Mouse (Mus musculus) heart, postnatal 0 days (tissue): Measurements from ENCODE around the gene Rbp4. TPM values are rescaled to one million over a fixed set of nuclear protein-coding genes. Genes with fewer than 3 reads are reported as not detected.

ENCODE experiments used
- ATAC-seq: fragments of 200-750 bp; cut with Nextera tagmentation; 2 replicates; pipeline ENCODE4 v1.8.0; 2017; ENCODE audit warnings: low read depth, moderate number of reproducible peaks, moderate library complexity; ENCODE audit not compliant: insufficient read depth
- DNase-seq: peaks from one replicate; pipeline ENCODE4 v3.0.0-alpha.2; 2016; ENCODE audit warnings: low spot score
- H3K27ac ChIP-seq: fragments of 300-500 bp; sonication (generic); 2 replicates; pipeline ENCODE4 v1.5.1; 2014; ENCODE audit warnings: low read depth, mild to moderate bottlenecking
- H3K27me3 ChIP-seq: fragments of 300-500 bp; sonication (generic); 2 replicates; pipeline ENCODE4 v1.6.1; 2014; ENCODE audit warnings: low read length, mixed read lengths; ENCODE audit not compliant: control insufficient read depth, insufficient read depth
- H3K36me3 ChIP-seq: fragments of 300-500 bp; sonication (generic); replicated peaks from 2 replicates; pipeline ENCODE4 v1.6.1; 2014; ENCODE audit warnings: low read length, mixed read lengths; ENCODE audit not compliant: control insufficient read depth, insufficient read depth
- H3K4me1 ChIP-seq: fragments of 300-500 bp; sonication (generic); 2 replicates; pipeline ENCODE4 v1.6.1; 2014; ENCODE audit warnings: antibody characterized with exemption; ENCODE audit not compliant: control insufficient read depth, insufficient read depth
- H3K4me2 ChIP-seq: fragments of 300-500 bp; sonication (generic); 2 replicates; pipeline ENCODE4 v1.6.1; 2014; ENCODE audit warnings: low read depth, mild to moderate bottlenecking, low read length, moderate library complexity
- H3K4me3 ChIP-seq: fragments of 300-500 bp; sonication (generic); 2 replicates; pipeline ENCODE4 v1.5.1; 2014; ENCODE audit warnings: low read depth, low read length
- H3K9ac ChIP-seq: fragments of 300-500 bp; sonication (generic); replicated peaks from 2 replicates; pipeline ENCODE4 v1.6.1; 2014; ENCODE audit warnings: low read depth, low read length, mixed read lengths
- H3K9me3 ChIP-seq: fragments of 300-500 bp; sonication (generic); replicated peaks from 2 replicates; pipeline ENCODE4 v1.6.1; 2016; ENCODE audit warnings: low read length; ENCODE audit not compliant: control insufficient read depth
- CTCF ChIP-seq: IDR thresholded peaks from 2 replicates; pipeline ENCODE4 v1.5.1; 2016; ENCODE audit warnings: antibody characterized with exemption, control low read depth, low read depth
- EP300 ChIP-seq: IDR thresholded peaks from 2 replicates; pipeline ENCODE4 v1.6.1; 2016; ENCODE audit warnings: antibody characterized with exemption, low read depth
- WGBS: fragments of 180-500 bp; shearing (Covaris S2); extraction: QIAGEN DNeasy Blood & Tissue Kit; methylation state at CpG from one replicate; pipeline ENCODE4 v1.1.7; 2014; 5-methylcytosine and 5-hydroxymethylcytosine counted together
- polyA plus RNA-seq: library from polyadenylated mRNA; unstranded; fragments of >200 nt; fragmentation: Nextera tagmentation; extraction: Ambion mirVana; gene quantifications from 2 replicates; pipeline ENCODE4 v1.2.1, GENCODE M21; 2015
- total RNA-seq: library from RNA; depleted of rRNA; stranded (reverse); fragments of >200 nt; gene quantifications from 2 replicates; pipeline ENCODE4 v1.2.3, GENCODE M21; 2014; ENCODE audit warnings: low replicate concordance; rRNA removed

Rbp4 gene
- total and polyA plus RNA-seq, 2 experiments from 2014 or later: 0.87 to 2.1 TPM

DNA sequence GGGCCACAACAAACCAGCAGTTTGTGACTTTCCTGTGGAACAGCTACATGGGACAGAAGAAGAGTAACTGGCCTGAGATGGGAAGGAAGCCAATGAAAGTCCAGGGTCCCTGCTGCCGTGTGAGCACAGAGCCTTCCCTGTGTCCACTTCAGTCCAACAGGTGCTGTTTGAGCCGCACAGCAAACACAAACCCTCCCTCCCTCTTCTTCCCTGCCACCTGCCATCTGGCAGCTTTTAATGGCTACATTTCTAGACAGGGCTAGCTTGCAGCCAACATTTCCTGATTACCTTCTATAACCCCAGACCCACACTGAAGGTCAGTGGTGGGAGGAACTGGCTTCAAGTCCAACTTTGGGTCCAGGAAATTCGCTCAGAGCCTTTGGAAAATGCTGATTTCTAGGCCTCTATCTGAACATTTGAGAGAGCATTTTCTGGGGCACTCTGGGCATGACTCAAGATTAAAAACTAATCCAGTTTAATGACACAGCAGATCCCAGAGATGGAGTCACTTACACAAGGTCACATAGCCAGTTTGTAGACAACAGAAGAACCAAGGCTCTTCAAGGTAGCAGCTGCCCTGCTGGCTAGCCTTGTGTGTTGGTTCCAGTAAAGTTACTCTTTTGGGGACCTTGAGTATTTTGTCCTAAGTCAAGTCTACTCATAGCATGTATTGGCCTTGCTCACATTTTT, 47.1 kb downstream of the Rbp4 start:
- no peak for ATAC-seq
- no peak for TF ChIP-seq CTCF
- TF ChIP-seq EP300: no peak
- H3K36me3 ChIP-seq: peaks cover 7% of the 10 kb centered on the region
- no peaks in the 10 kb centered on the region for H3K9me3 ChIP-seq
- H3K27me3 ChIP-seq: no peaks in the 10 kb centered on the region
- H3K27ac ChIP-seq: no peak overlapping the region
- H3K9ac ChIP-seq: no peak overlapping the region
- no peak overlapping the region for H3K4me2 ChIP-seq
- H3K4me1 ChIP-seq: no peaks in the 10 kb centered on the region
- 71% methylated on average over 3 of the region's 3 CpGs for WGBS
- H3K4me3 ChIP-seq: no peak overlapping the region
- no peak for DNase-seq

DNA sequence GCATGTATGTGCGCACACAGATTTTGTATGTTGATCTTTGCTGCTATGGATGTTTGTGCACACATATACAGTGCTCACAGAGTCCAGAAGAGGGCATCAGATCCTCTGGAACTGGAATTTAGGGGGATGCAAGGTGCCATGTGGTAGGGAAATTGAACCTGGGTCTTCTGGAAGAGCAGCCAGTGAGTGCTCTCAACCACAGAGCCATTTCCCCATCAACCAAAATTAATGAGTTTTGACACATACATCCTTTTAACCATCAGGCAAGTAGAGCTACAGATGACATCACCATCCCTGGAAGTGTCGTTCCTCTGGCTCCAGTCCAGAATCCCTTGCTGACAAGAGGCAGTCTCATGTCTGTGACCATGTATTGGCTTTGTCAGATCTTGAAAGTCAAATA, 48.8 kb downstream of the Rbp4 start:
- ATAC-seq (no peak), DNase-seq (no peak)
- WGBS: 53% methylated on average over 2 of the region's 2 CpGs
- no peaks in the 10 kb centered on the region for H3K9me3 ChIP-seq
- peaks cover 22% of the 10 kb centered on the region for H3K36me3 ChIP-seq
- H3K9ac ChIP-seq: no peak overlapping the region
- H3K4me3 ChIP-seq: no peak overlapping the region
- TF ChIP-seq CTCF (peak; percentile 30), EP300 (no peak)
- H3K4me1 ChIP-seq: no peaks in the 10 kb centered on the region
- no peaks in the 10 kb centered on the region for H3K27me3 ChIP-seq
- H3K4me2 ChIP-seq: no peak overlapping the region
- no peak overlapping the region for H3K27ac ChIP-seq

DNA sequence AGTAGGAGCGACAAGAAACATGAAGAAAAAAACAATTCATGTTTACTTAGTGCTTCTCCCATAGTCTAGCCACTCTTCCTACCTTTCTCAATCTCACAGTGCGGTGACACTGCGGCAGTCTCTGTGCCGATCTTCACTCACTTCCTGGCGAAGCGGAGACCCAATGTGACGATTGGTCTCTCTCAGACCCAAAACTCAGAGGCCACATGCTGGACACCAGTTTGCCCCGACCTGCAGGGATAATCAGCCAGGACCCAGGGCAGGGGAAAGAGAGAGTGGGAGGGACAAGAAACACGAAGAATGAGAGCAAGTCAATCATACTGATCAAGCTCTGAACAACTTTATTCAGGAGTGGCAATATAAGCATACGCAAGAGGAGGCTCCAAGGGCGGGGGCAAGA, 50.0 kb downstream of the Rbp4 start:
- H3K27ac ChIP-seq: no peak overlapping the region
- no peak overlapping the region for H3K4me2 ChIP-seq
- H3K4me1 ChIP-seq: no peaks in the 10 kb centered on the region
- H3K9me3 ChIP-seq: no peaks in the 10 kb centered on the region
- no peak for DNase-seq
- peaks cover 34% of the 10 kb centered on the region for H3K36me3 ChIP-seq
- ATAC-seq: no peak
- no peak overlapping the region for H3K9ac ChIP-seq
- H3K4me3 ChIP-seq: no peak overlapping the region
- no peak for TF ChIP-seq EP300
- TF ChIP-seq CTCF: no peak
- no peaks in the 10 kb centered on the region for H3K27me3 ChIP-seq
- WGBS: 81% methylated on average over 11 of the region's 11 CpGs

DNA sequence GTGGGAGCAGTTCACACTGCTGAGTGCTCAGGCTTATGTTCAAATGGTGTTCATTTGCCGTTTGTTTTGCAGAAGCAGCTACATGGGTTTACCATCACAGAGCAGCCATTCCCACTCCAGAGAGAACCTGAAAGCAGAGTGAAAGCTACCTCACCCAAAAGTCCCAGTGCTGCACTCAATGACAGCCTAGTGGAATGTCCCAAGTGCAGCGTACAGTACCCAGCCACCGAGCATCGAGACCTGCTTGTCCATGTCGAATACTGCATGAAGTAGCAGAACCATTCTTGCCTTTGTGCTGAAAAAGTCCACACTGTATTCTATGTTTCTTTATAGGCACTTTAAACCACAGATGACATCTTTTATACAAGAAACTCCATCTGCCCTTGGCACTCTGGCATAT, 51.9 kb downstream of the Rbp4 start:
- no peaks in the 10 kb centered on the region for H3K27me3 ChIP-seq
- H3K4me3 ChIP-seq: no peak overlapping the region
- no peak for TF ChIP-seq EP300
- no peak for TF ChIP-seq CTCF
- ATAC-seq: no peak
- H3K4me2 ChIP-seq: no peak overlapping the region
- peaks cover 50% of the 10 kb centered on the region for H3K36me3 ChIP-seq
- no peak overlapping the region for H3K27ac ChIP-seq
- H3K9ac ChIP-seq: no peak overlapping the region
- no peak for DNase-seq
- WGBS: 94% methylated on average over 5 of the region's 5 CpGs
- no peaks in the 10 kb centered on the region for H3K4me1 ChIP-seq
- no peaks in the 10 kb centered on the region for H3K9me3 ChIP-seq

Other genes with a start within 250 kb of the Rbp4 start
- 9.5 and 13.3 TPM in 2 replicates for gene Myof, start 81.7 kb downstream of the Rbp4 start, total RNA-seq
- gene Myof, start 81.7 kb downstream of the Rbp4 start, polyA plus RNA-seq: 2.8 and 3.0 TPM in 2 replicates
- gene Cep55, start 70.3 kb downstream of the Rbp4 start, total RNA-seq: 19.1 and 21.7 TPM in 2 replicates
- 9.2 and 9.5 TPM in 2 replicates for gene Cep55, start 70.3 kb downstream of the Rbp4 start, polyA plus RNA-seq
- gene Ffar4, start 28.2 kb downstream of the Rbp4 start, total RNA-seq: 0.12 TPM in 1 of 2 replicates, not detected in the other
- gene Ffar4, start 28.2 kb downstream of the Rbp4 start, polyA plus RNA-seq: 0.33 TPM in 1 of 2 replicates, not detected in the other
- gene Pde6c, start 7.5 kb upstream of the Rbp4 start, total RNA-seq: not detected in 2 replicates
- gene Pde6c, start 7.5 kb upstream of the Rbp4 start, polyA plus RNA-seq: not detected in 2 replicates
- gene Fra10ac1, start 98.9 kb upstream of the Rbp4 start, total RNA-seq: 4.1 TPM in 1 of 2 replicates, not detected in the other
- 26.2 and 26.6 TPM in 2 replicates for gene Fra10ac1, start 98.9 kb upstream of the Rbp4 start, polyA plus RNA-seq
- not detected in 2 replicates for gene Lgi1, start 139.3 kb upstream of the Rbp4 start, total RNA-seq
- gene Lgi1, start 139.3 kb upstream of the Rbp4 start, polyA plus RNA-seq: 0.18 TPM in 1 of 2 replicates, not detected in the other